Mouse (Mus musculus): ENCODE measurements around the gene Esyt3. TPM values are rescaled to one million over a fixed set of nuclear protein-coding genes. Genes with fewer than 3 reads are reported as not detected.
A peak's percentile ranks its signal among the peaks of the same experiment; 100 is the strongest.

The Esyt3 gene
- polyA plus RNA-seq (2015; fragmentation: Nextera tagmentation; extraction: Ambion mirVana), result 0.90 and 1.5 TPM in 2 replicates

- no peaks in the 10 kb centered on the region for H3K36me3 ChIP-seq (ENCODE audit: control insufficient read depth, insufficient read depth, low read length)
- peak within 1 kb of the TSS; percentile 50 for H3K4me3 ChIP-seq (replicated peaks; ENCODE audit: low read length)
- WGBS, result under 1% methylated on average over 66 of the region's 66 CpGs
- peaks cover 37% of the 10 kb centered on the region for H3K27me3 ChIP-seq (ENCODE audit: control insufficient read depth, insufficient read depth, low read length)
- H3K27ac ChIP-seq (ENCODE audit: low read length), result no peak within 1 kb of the TSS
- H3K9me3 ChIP-seq (replicated peaks; ENCODE audit: control insufficient read depth, low read length), result no peaks in the 10 kb centered on the region
- H3K4me1 ChIP-seq (ENCODE audit: control insufficient read depth, insufficient read depth, low read length), result peaks cover 16% of the 10 kb centered on the region; the same call in 1 of the 2 replicates
- peak; percentile 77 for ATAC-seq (ENCODE audit: insufficient read depth, low FRiP score)
- H3K4me2 ChIP-seq (ENCODE audit: low read depth, low read length), result peak within 1 kb of the TSS; percentile 93
- H3K9ac ChIP-seq (ENCODE audit: low read length), result peak within 1 kb of the TSS; percentile 62
Measured at GRCm38 (mm10) chr9:99357921-99358692, at the start of gene Esyt3. Gene Esyt3 (minus strand): TSS chr9:99358557.

GRCm38 (mm10) chr9:99401288-99401974, 43.1 kb upstream of the Esyt3 start:
- Histone ChIP-seq H3K27me3 (ENCODE audit: control insufficient read depth, insufficient read depth, low read length) (no peaks in the 10 kb centered on the region), H3K9ac (ENCODE audit: low read length) (no peak overlapping the region), H3K4me1 (ENCODE audit: control insufficient read depth, insufficient read depth, low read length) (no peaks in the 10 kb centered on the region), H3K36me3 (ENCODE audit: control insufficient read depth, insufficient read depth, low read length) (no peaks in the 10 kb centered on the region), H3K4me3 (replicated peaks; ENCODE audit: low read length) (no peak overlapping the region), H3K4me2 (ENCODE audit: low read depth, low read length) (no peak overlapping the region), H3K27ac (ENCODE audit: low read length) (no peak overlapping the region), H3K9me3 (replicated peaks; ENCODE audit: control insufficient read depth, low read length) (no peaks in the 10 kb centered on the region)
- no peak for ATAC-seq (ENCODE audit: insufficient read depth, low FRiP score)
- 71% methylated on average over 9 of the region's 9 CpGs for WGBS

- Histone ChIP-seq H3K36me3 (ENCODE audit: control insufficient read depth, insufficient read depth, low read length) (no peaks in the 10 kb centered on the region), H3K27ac (ENCODE audit: low read length) (no peak overlapping the region), H3K9me3 (replicated peaks; ENCODE audit: control insufficient read depth, low read length) (no peaks in the 10 kb centered on the region), H3K4me3 (replicated peaks; ENCODE audit: low read length) (no peak overlapping the region), H3K27me3 (ENCODE audit: control insufficient read depth, insufficient read depth, low read length) (no peaks in the 10 kb centered on the region), H3K9ac (ENCODE audit: low read length) (no peak overlapping the region), H3K4me1 (ENCODE audit: control insufficient read depth, insufficient read depth, low read length) (no peaks in the 10 kb centered on the region), H3K4me2 (ENCODE audit: low read depth, low read length) (no peak overlapping the region)
- 61% methylated on average over 6 of the region's 6 CpGs for WGBS
- ATAC-seq (ENCODE audit: insufficient read depth, low FRiP score), result no peak
Measured at GRCm38 (mm10) chr9:99400781-99401180, 42.4 kb upstream of the Esyt3 start.

GRCm38 (mm10) chr9:99397056-99397815, 38.9 kb upstream of the Esyt3 start:
- no peak for ATAC-seq (ENCODE audit: insufficient read depth, low FRiP score)
- Histone ChIP-seq H3K9me3 (replicated peaks; ENCODE audit: control insufficient read depth, low read length) (no peaks in the 10 kb centered on the region), H3K27ac (ENCODE audit: low read length) (no peak overlapping the region), H3K4me1 (ENCODE audit: control insufficient read depth, insufficient read depth, low read length) (no peaks in the 10 kb centered on the region), H3K36me3 (ENCODE audit: control insufficient read depth, insufficient read depth, low read length) (no peaks in the 10 kb centered on the region), H3K4me3 (replicated peaks; ENCODE audit: low read length) (no peak overlapping the region), H3K9ac (ENCODE audit: low read length) (no peak overlapping the region), H3K4me2 (ENCODE audit: low read depth, low read length) (no peak overlapping the region), H3K27me3 (ENCODE audit: control insufficient read depth, insufficient read depth, low read length) (no peaks in the 10 kb centered on the region)
- 78% methylated on average over 13 of the region's 13 CpGs for WGBS

- Histone ChIP-seq H3K4me1 (ENCODE audit: control insufficient read depth, insufficient read depth, low read length) (peaks cover 7% of the 10 kb centered on the region; the same call in 1 of the 2 replicates), H3K9ac (ENCODE audit: low read length) (no peak overlapping the region), H3K27ac (ENCODE audit: low read length) (no peak overlapping the region), H3K36me3 (ENCODE audit: control insufficient read depth, insufficient read depth, low read length) (no peaks in the 10 kb centered on the region), H3K4me2 (ENCODE audit: low read depth, low read length) (no peak overlapping the region), H3K9me3 (replicated peaks; ENCODE audit: control insufficient read depth, low read length) (no peaks in the 10 kb centered on the region), H3K27me3 (ENCODE audit: control insufficient read depth, insufficient read depth, low read length) (no peaks in the 10 kb centered on the region), H3K4me3 (replicated peaks; ENCODE audit: low read length) (no peak overlapping the region)
- WGBS, result 78% methylated on average over 11 of the region's 11 CpGs
- ATAC-seq (ENCODE audit: insufficient read depth, low FRiP score), result no peak
Measured at GRCm38 (mm10) chr9:99394366-99394765, 36.0 kb upstream of the Esyt3 start.

- Histone ChIP-seq H3K4me1 (ENCODE audit: control insufficient read depth, insufficient read depth, low read length) (peaks cover 9% of the 10 kb centered on the region; the same call in 1 of the 2 replicates), H3K36me3 (ENCODE audit: control insufficient read depth, insufficient read depth, low read length) (no peaks in the 10 kb centered on the region), H3K27ac (ENCODE audit: low read length) (no peak overlapping the region), H3K4me2 (ENCODE audit: low read depth, low read length) (no peak overlapping the region), H3K27me3 (ENCODE audit: control insufficient read depth, insufficient read depth, low read length) (no peaks in the 10 kb centered on the region), H3K9ac (ENCODE audit: low read length) (no peak overlapping the region), H3K9me3 (replicated peaks; ENCODE audit: control insufficient read depth, low read length) (no peaks in the 10 kb centered on the region), H3K4me3 (replicated peaks; ENCODE audit: low read length) (no peak overlapping the region)
- ATAC-seq (ENCODE audit: insufficient read depth, low FRiP score), result no peak
- 95% methylated on average over 8 of the region's 8 CpGs for WGBS
Measured at GRCm38 (mm10) chr9:99393146-99393545, 34.8 kb upstream of the Esyt3 start.

GRCm38 (mm10) chr9:99391557-99391956, 33.2 kb upstream of the Esyt3 start:
- Histone ChIP-seq H3K4me1 (ENCODE audit: control insufficient read depth, insufficient read depth, low read length) (peaks cover 9% of the 10 kb centered on the region; the same call in 1 of the 2 replicates), H3K4me2 (ENCODE audit: low read depth, low read length) (no peak overlapping the region), H3K4me3 (replicated peaks; ENCODE audit: low read length) (no peak overlapping the region), H3K9ac (ENCODE audit: low read length) (no peak overlapping the region), H3K9me3 (replicated peaks; ENCODE audit: control insufficient read depth, low read length) (no peaks in the 10 kb centered on the region), H3K27ac (ENCODE audit: low read length) (no peak overlapping the region), H3K27me3 (ENCODE audit: control insufficient read depth, insufficient read depth, low read length) (no peaks in the 10 kb centered on the region), H3K36me3 (ENCODE audit: control insufficient read depth, insufficient read depth, low read length) (no peaks in the 10 kb centered on the region)
- ATAC-seq (ENCODE audit: insufficient read depth, low FRiP score), result no peak
- 88% methylated on average over 10 of the region's 10 CpGs for whole genome bisulfite sequencing

- Histone ChIP-seq H3K4me2 (ENCODE audit: low read depth, low read length) (no peak overlapping the region), H3K27me3 (ENCODE audit: control insufficient read depth, insufficient read depth, low read length) (no peaks in the 10 kb centered on the region), H3K4me1 (ENCODE audit: control insufficient read depth, insufficient read depth, low read length) (peaks cover 9% of the 10 kb centered on the region; the same call in 1 of the 2 replicates), H3K36me3 (ENCODE audit: control insufficient read depth, insufficient read depth, low read length) (no peaks in the 10 kb centered on the region), H3K9me3 (replicated peaks; ENCODE audit: control insufficient read depth, low read length) (no peaks in the 10 kb centered on the region), H3K4me3 (replicated peaks; ENCODE audit: low read length) (no peak overlapping the region), H3K27ac (ENCODE audit: low read length) (no peak overlapping the region), H3K9ac (ENCODE audit: low read length) (no peak overlapping the region)
- WGBS, result 25% methylated on average over 2 of the region's 2 CpGs
- ATAC-seq (ENCODE audit: insufficient read depth, low FRiP score), result no peak
Measured at GRCm38 (mm10) chr9:99390716-99391115, 32.4 kb upstream of the Esyt3 start.

Measured in stomach, embryonic 16.5 days (tissue).